Mouse (Mus musculus) MEL (cell line): ENCODE measurements around the gene Man2b2. TPM values are rescaled to one million over a fixed set of nuclear protein-coding genes. Genes with fewer than 3 reads are reported as not detected.

ENCODE experiments used
- DNase-seq: peaks from one replicate; pipeline ENCODE4 v3.0.0; 2011; ENCODE audit warnings: low read depth, low spot score
- H3K27ac ChIP-seq: 2 replicates; pipeline ENCODE4 v1.5.1; 2012; ENCODE audit warnings: low read depth, mild to moderate bottlenecking, control low read depth, low read length, moderate library complexity; ENCODE audit not compliant: control insufficient read depth
- H3K27me3 ChIP-seq, 2 experiments: fragments of 150-350 bp in 1 of 2; sonication (generic) in 1 of 2; 2 replicates each; pipeline ENCODE4 v1.6.1; 2012; ENCODE audit warnings: low read length in 2 of 2, mild to moderate bottlenecking in 2 of 2, improper control_type of control experiment in 1 of 2, moderate library complexity in 1 of 2; ENCODE audit not compliant: insufficient read depth in 2 of 2, control insufficient read depth in 1 of 2
- H3K36me3 ChIP-seq, 2 experiments: 2 replicates each; pipeline ENCODE4 v1.6.1; 2012 to 2014; ENCODE audit warnings: low read length in 2 of 2, improper control_type of control experiment in 1 of 2, inconsistent platforms in 1 of 2, mild to moderate bottlenecking in 1 of 2; ENCODE audit not compliant: insufficient read depth in 2 of 2, control insufficient read depth in 1 of 2
- H3K4me1 ChIP-seq, 2 experiments: fragments of 150-350 bp in 1 of 2; sonication (generic) in 1 of 2; 2 replicates each; pipeline ENCODE4 v1.6.1; 2012; ENCODE audit warnings: low read length in 2 of 2, improper control_type of control experiment in 1 of 2, mild to moderate bottlenecking in 1 of 2; ENCODE audit not compliant: insufficient read depth in 2 of 2, control insufficient read depth in 1 of 2
- H3K4me3 ChIP-seq, 2 experiments: fragments of 150-350 bp in 1 of 2; sonication (generic) in 1 of 2; 2 replicates each; pipeline ENCODE4 v1.5.1; 2012; ENCODE audit warnings: low read depth in 2 of 2, low read length in 2 of 2, mild to moderate bottlenecking in 2 of 2, moderate library complexity in 2 of 2, control low read depth in 1 of 2, improper control_type of control experiment in 1 of 2; ENCODE audit not compliant: control insufficient read depth in 1 of 2, insufficient read depth in 1 of 2
- H3K79me2 ChIP-seq: 2 replicates; pipeline ENCODE4 v1.6.1; 2012; ENCODE audit warnings: mild to moderate bottlenecking, low read length, moderate library complexity; ENCODE audit not compliant: control insufficient read depth, poor library complexity, insufficient read depth
- H3K9ac ChIP-seq: 2 replicates; pipeline ENCODE4 v1.6.1; 2012; ENCODE audit warnings: low read depth, mild to moderate bottlenecking, control low read depth, low read length, moderate library complexity; ENCODE audit not compliant: control insufficient read depth, poor library complexity, severe bottlenecking
- H3K9me3 ChIP-seq: fragments of 150-350 bp; sonication (generic); replicated peaks from 2 replicates; pipeline ENCODE4 v1.6.1; 2012; ENCODE audit warnings: mild to moderate bottlenecking, low read length, improper control_type of control experiment, moderate library complexity; ENCODE audit not compliant: insufficient read depth
- BHLHE40 ChIP-seq: IDR thresholded peaks from 2 replicates; pipeline ENCODE4 v1.6.1; 2012; ENCODE audit warnings: low read depth, mild to moderate bottlenecking, inconsistent platforms, low read length, improper control_type of control experiment, borderline replicate concordance
- CTCF ChIP-seq, 3 experiments: IDR thresholded peaks in 2 of 3; conservative IDR thresholded peaks in 1 of 3; 2 replicates each; pipeline ENCODE4 v1.5.1; 2011 to 2012; ENCODE audit warnings: low read length in 3 of 3, low read depth in 2 of 3, mild to moderate bottlenecking in 2 of 3, improper control_type of control experiment in 1 of 3, inconsistent platforms in 1 of 3, mixed read lengths in 1 of 3, moderate library complexity in 1 of 3; ENCODE audit not compliant: control insufficient read depth in 1 of 3, insufficient read depth in 1 of 3, poor library complexity in 1 of 3, severe bottlenecking in 1 of 3
- ELF1 ChIP-seq: IDR thresholded peaks from 2 replicates; pipeline ENCODE4 v1.6.1; 2014; ENCODE audit warnings: low read depth, mild to moderate bottlenecking, inconsistent platforms, low read length, improper control_type of control experiment, moderate library complexity
- ETS1 ChIP-seq: IDR thresholded peaks from 2 replicates; pipeline ENCODE4 v1.6.1; 2012; ENCODE audit warnings: low read depth, mild to moderate bottlenecking, inconsistent platforms, low read length, improper control_type of control experiment, moderate library complexity
- GABPA ChIP-seq: IDR thresholded peaks from 2 replicates; pipeline ENCODE4 v1.6.1; 2012; ENCODE audit warnings: low read depth, mild to moderate bottlenecking, inconsistent platforms, low read length, improper control_type of control experiment, moderate library complexity
- GATA1 ChIP-seq: IDR thresholded peaks from 2 replicates; pipeline ENCODE4 v1.6.1; 2011; ENCODE audit warnings: low read depth, low read length, improper control_type of control experiment
- JUND ChIP-seq: IDR thresholded peaks from 2 replicates; pipeline ENCODE4 v1.6.1; 2011; ENCODE audit warnings: low read depth, mild to moderate bottlenecking, improper control_type of control experiment, low read length
- MAFK ChIP-seq: IDR thresholded peaks from 2 replicates; pipeline ENCODE4 v1.6.1; 2011; ENCODE audit warnings: low read depth, mild to moderate bottlenecking, low read length, improper control_type of control experiment, borderline replicate concordance
- MXI1 ChIP-seq: IDR thresholded peaks from 2 replicates; pipeline ENCODE4 v1.6.1; 2011; ENCODE audit warnings: mild to moderate bottlenecking, low read depth, low read length, improper control_type of control experiment
- POLR2A ChIP-seq, 2 experiments: IDR thresholded peaks; 2 replicates each; pipeline ENCODE4 v1.6.1; 2011 to 2012; ENCODE audit warnings: low read length in 2 of 2, mild to moderate bottlenecking in 2 of 2, control low read depth in 1 of 2, improper control_type of control experiment in 1 of 2, low read depth in 1 of 2, moderate library complexity in 1 of 2; ENCODE audit not compliant: control insufficient read depth in 1 of 2, insufficient read depth in 1 of 2, poor library complexity in 1 of 2
- RAD21 ChIP-seq: IDR thresholded peaks from 2 replicates; pipeline ENCODE4 v1.6.1; 2011; ENCODE audit warnings: mild to moderate bottlenecking, low read depth, low read length, improper control_type of control experiment
- RCOR1 ChIP-seq: IDR thresholded peaks from 2 replicates; pipeline ENCODE4 v1.6.1; 2012; ENCODE audit warnings: low read depth, mild to moderate bottlenecking, inconsistent platforms, low read length, improper control_type of control experiment
- SMC3 ChIP-seq: IDR thresholded peaks from 2 replicates; pipeline ENCODE4 v1.6.1; 2011; ENCODE audit warnings: low read depth, low read length, improper control_type of control experiment
- TCF12 ChIP-seq: IDR thresholded peaks from 2 replicates; pipeline ENCODE4 v1.6.1; 2014; ENCODE audit warnings: low read depth, mild to moderate bottlenecking, inconsistent platforms, low read length, improper control_type of control experiment, moderate library complexity
- ZKSCAN1 ChIP-seq: IDR thresholded peaks from 2 replicates; pipeline ENCODE4 v1.6.1; 2012; ENCODE audit warnings: low read depth, mild to moderate bottlenecking, inconsistent platforms, low read length, improper control_type of control experiment, moderate library complexity
- polyA plus RNA-seq, 2 experiments: library from polyadenylated mRNA; stranded (reverse) in 1 of 2; unstranded in 1 of 2; fragments of >175 nt in 1 of 2; fragments of >200 nt in 1 of 2; gene quantifications; 2 replicates each; pipeline versions ENCODE4 v1.2.1 to v1.2.4; 2012; ENCODE audit warnings: low replicate concordance in 2 of 2, low read depth in 1 of 2; ENCODE audit not compliant: insufficient read length in 2 of 2, insufficient read depth in 1 of 2, missing spikeins in 1 of 2
- total RNA-seq: library from RNA; depleted of rRNA; stranded (reverse); fragments of 300-350 nt; gene quantifications from 2 replicates; pipeline ENCODE4 v1.2.3, GENCODE M21; 2012

Gene Man2b2
- total and polyA plus RNA-seq, 3 experiments: 9.3 to 37.1 TPM; not detected in 1

DNA sequence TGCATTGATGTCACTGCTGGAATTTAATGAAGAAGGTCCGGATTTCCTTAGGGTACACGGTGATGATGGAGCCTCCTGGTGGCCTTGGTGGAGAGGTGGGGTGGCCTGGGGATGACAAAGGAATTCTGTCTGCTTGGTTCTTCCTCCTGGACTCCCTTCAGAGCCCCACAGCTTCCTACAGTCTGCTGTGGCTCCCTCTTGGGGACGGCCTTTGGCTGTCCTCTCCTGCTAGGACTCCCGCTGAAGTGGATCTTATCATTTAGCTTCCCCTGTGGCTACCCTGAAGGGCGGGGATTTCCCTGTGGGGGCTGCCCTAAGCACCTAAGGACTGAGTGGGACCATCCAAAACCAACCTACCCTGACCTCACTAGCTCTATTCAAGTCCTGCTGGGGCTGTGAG lies 23.3 kb downstream of the Man2b2 start:
- Histone ChIP-seq H3K36me3 (no peaks in the 10 kb centered on the region; a peak in 1 of 4 replicates), H3K27me3 (no peaks in the 10 kb centered on the region; a peak in 1 of 4 replicates), H3K4me3 (no peak overlapping the region), H3K4me1 (no peaks in the 10 kb centered on the region), H3K27ac (no peak overlapping the region), H3K79me2 (no peaks in the 10 kb centered on the region), H3K9ac (no peak overlapping the region), H3K9me3 (no peaks in the 10 kb centered on the region)
- no peak for DNase-seq
- TF ChIP-seq CTCF (IDR thresholded peaks at IDR 0.05 in 2 of 3, conservative IDR thresholded peaks at IDR 0.05 in 1 of 3; ENCODE audit: control insufficient read depth in 1 of 3, insufficient read depth in 1 of 3, low read depth in 2 of 3, low read length in 3 of 3, poor library complexity in 1 of 3, severe bottlenecking in 1 of 3) (no peak; a peak in 1 of 6 replicates), TCF12 (no peak), POLR2A (IDR thresholded peaks at IDR 0.05; ENCODE audit: control insufficient read depth in 1 of 2, insufficient read depth in 1 of 2, low read depth in 1 of 2, low read length in 2 of 2, poor library complexity in 1 of 2) (no peak), GABPA (no peak), ZKSCAN1 (no peak), ETS1 (no peak), SMC3 (no peak), RCOR1 (no peak), BHLHE40 (no peak), MAFK (no peak), GATA1 (no peak), JUND (no peak)

- peak overlapping the region; percentile 55 for H3K9ac ChIP-seq
- peak overlapping the region; percentile 40 to 48 for H3K4me3 ChIP-seq
- H3K9me3 ChIP-seq: no peaks in the 10 kb centered on the region
- TF ChIP-seq ELF1 (no peak), RAD21 (no peak), MXI1 (0 out of 2 replicates have a peak, but pooled peaks have one; percentile 0)
- TF ChIP-seq, all 39 proteins: peak for 1
- H3K4me1 ChIP-seq: peaks cover 0 to 12% of the 10 kb centered on the region in 2 experiments; a peak in 3 of 4 replicates
- H3K79me2 ChIP-seq: peaks cover 7% of the 10 kb centered on the region
- no peak overlapping the region for H3K27ac ChIP-seq
- peaks cover 3 to 10% of the 10 kb centered on the region in 2 experiments; a peak in 3 of 4 replicates for H3K36me3 ChIP-seq
- peak; percentile 43 for DNase-seq
- H3K27me3 ChIP-seq: peaks cover 4 to 5% of the 10 kb centered on the region in 2 experiments; a peak in 3 of 4 replicates
Measured at GRCm38 (mm10) chr5:36797291-36797690, 33.2 kb downstream of the Man2b2 start.
